Mouse (Mus musculus) kidney, adult 2 months (tissue): ENCODE results near the gene Frmd4a.

ENCODE experiments used
- CTCF ChIP-seq: fragments of 200-500 bp; conservative IDR thresholded peaks from 2 replicates; pipeline ENCODE4 v1.5.1; 2011; ENCODE audit warnings: low read depth, mild to moderate bottlenecking, control low read depth, low read length, moderate library complexity, mixed read lengths; ENCODE audit not compliant: insufficient read depth, insufficient read length
- POLR2A ChIP-seq: fragments of 200-500 bp; IDR thresholded peaks from one replicate; pipeline ENCODE4 v1.6.1; 2011; ENCODE audit warnings: low read depth, low read length, control low read depth

GRCm38 (mm10) chr2:4628920-4629319, 611.4 kb downstream of the Frmd4a start:
- no peak for TF ChIP-seq POLR2A
- no peak for TF ChIP-seq CTCF
